Mouse (Mus musculus) cortical plate, adult 2 months (tissue): ENCODE measurements around the gene Igf2.

Source experiments
- CTCF ChIP-seq: fragments of 200-500 bp; IDR thresholded peaks from 2 replicates; pipeline ENCODE4 v1.5.1; 2011; ENCODE audit warnings: mild to moderate bottlenecking, control low read depth, low read length; ENCODE audit not compliant: insufficient read depth; ENCODE audit errors: extremely low read depth
- POLR2A ChIP-seq: fragments of 200-500 bp; IDR thresholded peaks from 2 replicates; pipeline ENCODE4 v1.6.1; 2011; ENCODE audit warnings: mild to moderate bottlenecking, low read length, control low read depth; ENCODE audit not compliant: insufficient read depth; ENCODE audit errors: extremely low read depth

DNA sequence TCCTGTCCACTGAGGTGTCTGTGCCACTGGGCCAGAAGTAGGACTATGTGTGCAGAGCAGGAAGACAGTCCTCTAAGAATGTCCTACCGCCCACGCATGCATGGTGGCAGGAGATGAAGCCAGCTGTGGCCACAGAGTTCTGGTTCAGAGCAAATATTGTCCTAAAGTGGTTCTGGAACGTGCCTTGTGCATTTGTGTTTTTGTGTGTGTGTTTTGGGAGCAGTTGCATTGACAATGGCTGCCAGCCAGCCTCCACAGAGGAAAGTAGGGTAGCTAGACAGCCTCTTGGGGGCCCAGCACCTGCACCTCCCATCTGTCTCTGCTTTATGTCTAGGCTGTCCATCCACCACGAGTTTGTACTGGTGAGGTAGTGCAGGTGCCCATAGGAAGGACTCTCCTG lies 44.4 kb downstream of the Igf2 start:
- TF ChIP-seq CTCF (no peak), POLR2A (no peak)
